ENCODE assay signal across 10 mouse cellular contexts in the genomic region with DNA sequence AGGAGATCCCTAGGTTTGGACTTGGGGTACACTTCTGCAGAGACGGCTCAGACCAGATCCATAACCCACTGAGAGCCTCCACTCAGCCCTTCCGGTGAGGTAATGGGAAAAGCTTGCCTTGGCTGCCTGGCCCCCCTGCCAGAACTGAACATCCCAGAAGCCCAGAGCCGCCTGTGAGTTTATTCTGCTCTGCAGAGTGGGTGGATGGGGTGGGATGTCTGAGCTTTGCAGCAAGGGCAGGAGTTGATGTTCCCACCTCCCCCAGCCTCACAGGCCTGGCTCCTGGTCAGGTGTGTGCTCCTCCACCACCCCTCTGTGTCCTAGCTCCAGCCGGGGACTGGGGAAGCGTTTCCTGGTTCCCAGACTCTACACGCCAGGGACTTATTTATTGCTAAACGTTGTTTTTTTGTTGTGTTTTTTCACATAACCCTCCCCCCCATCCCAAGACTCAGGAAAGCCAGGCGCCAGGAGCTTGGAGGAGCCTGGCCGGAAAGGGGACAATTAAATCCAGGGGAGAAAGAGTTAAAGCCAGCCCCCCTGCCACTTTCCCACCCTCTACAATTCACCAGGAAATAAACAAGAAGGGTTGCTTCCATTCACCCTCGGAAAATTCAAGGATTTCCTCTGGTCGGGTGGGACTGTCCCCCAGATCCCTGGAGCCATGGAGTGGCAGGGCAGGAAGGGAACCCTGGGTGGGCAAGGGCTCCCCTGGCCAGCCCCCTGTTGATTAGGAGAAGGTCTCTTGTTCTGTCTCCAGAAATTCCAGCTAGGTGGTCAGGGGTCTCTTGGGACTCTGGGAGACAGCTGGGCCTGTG. TPM values are rescaled to one million over a fixed set of nuclear protein-coding genes. Genes with fewer than 3 reads are reported as not detected.
A peak's percentile ranks its signal among the peaks of the same experiment; 100 is the strongest.
DNase-seq lines count a peak whose midpoint lies in the region; ATAC-seq and TF ChIP-seq lines count a peak whose summit lies in the region.
"Had no signal": no experiment of that assay in that cellular context is flagged by ENCODE, and none has a peak within 500 bp of the region (broad histone marks: within the 10 kb centered on the region; RNA-seq: fewer than 3 reads in every experiment).

No protein-coding gene starts in this region.

- peaks cover 26% of the 10 kb centered on the region for H3K4me1 ChIP-seq in midbrain, embryonic 10.5 days
- no peaks in the 10 kb centered on the region for H3K4me1 ChIP-seq in midbrain, postnatal 0 days (ENCODE audit: insufficient read depth, low read length)
- H3K4me1 ChIP-seq in heart, embryonic 16.5 days (ENCODE audit: control insufficient read depth, insufficient read depth, low read length): peaks cover 4% of the 10 kb centered on the region; the same call in 1 of the 2 replicates
- H3K4me1 ChIP-seq in limb, embryonic 11.5 days (ENCODE audit: control insufficient read depth, insufficient read depth, low read length): peaks cover 29% of the 10 kb centered on the region
- H3K4me1 ChIP-seq: forebrain, embryonic 15.5 days had no signal

- H3K27me3 ChIP-seq in midbrain, embryonic 10.5 days (ENCODE audit: low read depth, poor library complexity, severe bottlenecking): no peaks in the 10 kb centered on the region
- H3K27me3 ChIP-seq in midbrain, postnatal 0 days (ENCODE audit: insufficient read depth, low read length): no peaks in the 10 kb centered on the region
- H3K27me3 ChIP-seq in heart, embryonic 16.5 days (ENCODE audit: control insufficient read depth, insufficient read depth, low read length): no peaks in the 10 kb centered on the region
- no peaks in the 10 kb centered on the region for H3K27me3 ChIP-seq in limb, embryonic 11.5 days (ENCODE audit: control insufficient read depth, insufficient read depth, low read length)
- H3K27me3 ChIP-seq: forebrain, embryonic 15.5 days had no signal

- 53% methylated on average over 11 of the region's 11 CpGs for WGBS in midbrain, embryonic 10.5 days
- WGBS in midbrain, postnatal 0 days: 53% methylated on average over 11 of the region's 11 CpGs
- 52% methylated on average over 11 of the region's 11 CpGs for WGBS in heart, embryonic 16.5 days
- 20% methylated on average over 11 of the region's 11 CpGs for WGBS in limb, embryonic 11.5 days

- H3K4me2 ChIP-seq in midbrain, postnatal 0 days (ENCODE audit: low read depth, low read length, poor library complexity, severe bottlenecking): no peak overlapping the region
- H3K4me2 ChIP-seq in heart, embryonic 16.5 days (ENCODE audit: low read depth, low read length): no peak overlapping the region
- H3K4me2 ChIP-seq in limb, embryonic 11.5 days (ENCODE audit: low read depth, severe bottlenecking): peak overlapping the region; percentile 1; the same call in 1 of the 2 replicates
- H3K4me2 ChIP-seq: forebrain, embryonic 15.5 days had no signal

- no peak for TF ChIP-seq CTCF in midbrain, postnatal 0 days (IDR thresholded peaks at IDR 0.05)

- H3K9me3 ChIP-seq in midbrain, embryonic 10.5 days (replicated peaks): no peaks in the 10 kb centered on the region
- no peaks in the 10 kb centered on the region for H3K9me3 ChIP-seq in midbrain, postnatal 0 days (ENCODE audit: low read length)
- no peaks in the 10 kb centered on the region for H3K9me3 ChIP-seq in heart, embryonic 16.5 days (replicated peaks; ENCODE audit: control insufficient read depth, low read length)
- H3K9me3 ChIP-seq in limb, embryonic 11.5 days (ENCODE audit: control insufficient read depth, low read length): no peaks in the 10 kb centered on the region
- H3K9me3 ChIP-seq: forebrain, embryonic 15.5 days had no signal

- peak overlapping the region; percentile 78 for H3K27ac ChIP-seq in midbrain, embryonic 10.5 days (replicated peaks)
- H3K27ac ChIP-seq in midbrain, postnatal 0 days (ENCODE audit: low read depth, low read length): no peak overlapping the region
- peak overlapping the region; percentile 81 for H3K27ac ChIP-seq in heart, embryonic 16.5 days (ENCODE audit: low read length)
- peak overlapping the region; percentile 60 for H3K27ac ChIP-seq in limb, embryonic 11.5 days (replicated peaks; ENCODE audit: low read depth, low read length)
- H3K27ac ChIP-seq: forebrain, embryonic 15.5 days had no signal

- no peak for ATAC-seq in midbrain, postnatal 0 days (ENCODE audit: low FRiP score)
- peak; percentile 29 for ATAC-seq in heart, embryonic 16.5 days (replicated peaks; ENCODE audit: extremely low read depth, insufficient read depth, low FRiP score)
- peak; percentile 55; the same call in 1 of the 2 replicates for ATAC-seq in limb, embryonic 11.5 days (ENCODE audit: insufficient number of reproducible peaks, low FRiP score, low TSS enrichment, low read depth)
- no peak for ATAC-seq in megakaryocyte progenitor cell, adult 5-6 weeks (replicated peaks; ENCODE audit: poor library complexity)
- ATAC-seq: forebrain, embryonic 15.5 days had no signal

- H3K36me3 ChIP-seq in midbrain, embryonic 10.5 days: no peaks in the 10 kb centered on the region
- no peaks in the 10 kb centered on the region for H3K36me3 ChIP-seq in midbrain, postnatal 0 days (ENCODE audit: insufficient read depth, low read length)
- no peaks in the 10 kb centered on the region for H3K36me3 ChIP-seq in heart, embryonic 16.5 days (ENCODE audit: control insufficient read depth, insufficient read depth)
- H3K36me3 ChIP-seq in limb, embryonic 11.5 days (ENCODE audit: control insufficient read depth, insufficient read depth, low read length): no peaks in the 10 kb centered on the region
- H3K36me3 ChIP-seq: forebrain, embryonic 15.5 days had no signal

- DNase-seq in midbrain, embryonic 10.5 days (ENCODE audit: low spot score): no peak
- DNase-seq in midbrain, postnatal 0 days (ENCODE audit: low spot score): no peak
- peak; percentile 36 for DNase-seq in limb, embryonic 11.5 days (ENCODE audit: low spot score)
- DNase-seq in yolk sac, embryonic 10.5 days (ENCODE audit: low spot score): peak; percentile 28
- DNase-seq in layer of hippocampus, adult 11-12 months (ENCODE audit: low spot score): no peak

- H3K9ac ChIP-seq in midbrain, postnatal 0 days (replicated peaks; ENCODE audit: low read length, poor library complexity, severe bottlenecking): no peak overlapping the region
- H3K9ac ChIP-seq in heart, embryonic 16.5 days (ENCODE audit: low read length): 0 out of 2 replicates have a peak overlapping the region, but pooled peaks have one; percentile 9
- H3K9ac ChIP-seq in limb, embryonic 11.5 days (ENCODE audit: low read length): no peak overlapping the region; the same call in 1 of the 2 replicates
- H3K9ac ChIP-seq: forebrain, embryonic 15.5 days had no signal

- no peak overlapping the region for H3K4me3 ChIP-seq in midbrain, embryonic 10.5 days
- H3K4me3 ChIP-seq in midbrain, postnatal 0 days (ENCODE audit: low read depth, low read length): no peak overlapping the region
- no peak overlapping the region for H3K4me3 ChIP-seq in heart, embryonic 16.5 days (ENCODE audit: low read length)
- no peak overlapping the region for H3K4me3 ChIP-seq in limb, embryonic 11.5 days (ENCODE audit: low read depth, low read length)
- H3K4me3 ChIP-seq: forebrain, embryonic 15.5 days had no signal

RNA-seq across cellular contexts. Expression of a gene that starts 10.2 kb away (rescaled TPM):
- polyA plus RNA-seq in midbrain, embryonic 10.5 days (2016; fragmentation: Nextera tagmentation; extraction: Ambion mirVana): 30.1 and 38.3 TPM in 2 replicates
- total RNA-seq in midbrain, postnatal 0 days (2014; rRNA removed): 48.9 and 65.8 TPM in 2 replicates
- polyA plus RNA-seq in midbrain, postnatal 0 days (2015; fragmentation: Nextera tagmentation; extraction: Ambion mirVana): 6.8 and 7.6 TPM in 2 replicates
- 17.9 and 21.8 TPM in 2 replicates for polyA plus RNA-seq in heart, embryonic 16.5 days (2015; fragmentation: Nextera tagmentation; extraction: Ambion mirVana)
- 14.5 and 15.0 TPM in 2 replicates for polyA plus RNA-seq in limb, embryonic 11.5 days (2014; fragmentation: Nextera tagmentation; extraction: Ambion mirVana)
- total RNA-seq in megakaryocyte progenitor cell, adult 5-6 weeks (2015): 15.5 and 19.0 TPM in 2 replicates
- total RNA-seq in megakaryocyte progenitor cell, adult 5-6 weeks (2017): 8.8 and 9.3 TPM in 2 replicates

RNA-seq across cellular contexts. Expression of a gene that starts 53.2 kb away (rescaled TPM):
- 68.5 and 85.7 TPM in 2 replicates for polyA plus RNA-seq in midbrain, embryonic 10.5 days (2016; fragmentation: Nextera tagmentation; extraction: Ambion mirVana)
- 69.9 and 83.0 TPM in 2 replicates for total RNA-seq in midbrain, postnatal 0 days (2014; rRNA removed)
- 63.2 and 70.9 TPM in 2 replicates for polyA plus RNA-seq in midbrain, postnatal 0 days (2015; fragmentation: Nextera tagmentation; extraction: Ambion mirVana)
- 188 and 216 TPM in 2 replicates for polyA plus RNA-seq in heart, embryonic 16.5 days (2015; fragmentation: Nextera tagmentation; extraction: Ambion mirVana)
- polyA plus RNA-seq in limb, embryonic 11.5 days (2014; fragmentation: Nextera tagmentation; extraction: Ambion mirVana): 68.1 and 72.2 TPM in 2 replicates
- 29.9 and 58.3 TPM in 2 replicates for total RNA-seq in megakaryocyte progenitor cell, adult 5-6 weeks (2015)
- 24.6 and 24.9 TPM in 2 replicates for total RNA-seq in megakaryocyte progenitor cell, adult 5-6 weeks (2017)

RNA-seq across cellular contexts. Expression of a gene that starts 59.8 kb away (rescaled TPM):
- not detected in 2 replicates for polyA plus RNA-seq in midbrain, embryonic 10.5 days (2016; fragmentation: Nextera tagmentation; extraction: Ambion mirVana)
- not detected in 2 replicates for total RNA-seq in midbrain, postnatal 0 days (2014; rRNA removed)
- polyA plus RNA-seq in midbrain, postnatal 0 days (2015; fragmentation: Nextera tagmentation; extraction: Ambion mirVana): 0.25 TPM in 1 of 2 replicates, not detected in the other
- polyA plus RNA-seq in heart, embryonic 16.5 days (2015; fragmentation: Nextera tagmentation; extraction: Ambion mirVana): not detected in 2 replicates
- 0.27 TPM in 1 of 2 replicates, not detected in the other for polyA plus RNA-seq in limb, embryonic 11.5 days (2014; fragmentation: Nextera tagmentation; extraction: Ambion mirVana)
- not detected in 2 replicates for total RNA-seq in megakaryocyte progenitor cell, adult 5-6 weeks (2015)
- total RNA-seq in megakaryocyte progenitor cell, adult 5-6 weeks (2017): not detected in 2 replicates
- polyA plus RNA-seq: brain, embryonic 14.5 days; forebrain, embryonic 15.5 days; spleen, adult 2 months had no signal

Comparison
In these comparisons a context has a peak if more than half of its experiments do, and no peak if none do; other contexts are left out.
1. DNase-seq: peak in limb, embryonic 11.5 days (single experiment) and yolk sac, embryonic 10.5 days (single experiment); none in midbrain, embryonic 10.5 days (single experiment), midbrain, postnatal 0 days (single experiment) and layer of hippocampus, adult 11-12 months (single experiment).
2. ATAC-seq: peak in heart, embryonic 16.5 days (single experiment) and limb, embryonic 11.5 days (single experiment); none in midbrain, postnatal 0 days (single experiment) and megakaryocyte progenitor cell, adult 5-6 weeks (single experiment).